Mouse (Mus musculus) heart, postnatal 10 days (tissue): ENCODE measurements around the gene Phpt1. TPM values are rescaled to one million over a fixed set of nuclear protein-coding genes. Genes with fewer than 3 reads are reported as not detected.
"Not testable (repeated sequence)": the region's sequence is repeated elsewhere in the genome, so short reads cannot be mapped to it uniquely, and the experiment has no call there.

ENCODE experiments used
- DNase-seq, 2 experiments: peaks; one replicate each; pipeline ENCODE4 v3.0.0; 2021
- intact Hi-C: fragments of 180-260 bp; cut with DNase I; formaldehyde crosslinking; loops from one replicate; pipeline ENCODE4 v1.15.1; 2025
- total RNA-seq, 2 experiments: library from RNA; stranded (reverse); gene quantifications; 2 replicates each; pipeline ENCODE4 v1.2.3; 2021

Phpt1 gene
- total RNA-seq, 2 experiments from 2014 or later, result 93.8 to 101 TPM

DNA sequence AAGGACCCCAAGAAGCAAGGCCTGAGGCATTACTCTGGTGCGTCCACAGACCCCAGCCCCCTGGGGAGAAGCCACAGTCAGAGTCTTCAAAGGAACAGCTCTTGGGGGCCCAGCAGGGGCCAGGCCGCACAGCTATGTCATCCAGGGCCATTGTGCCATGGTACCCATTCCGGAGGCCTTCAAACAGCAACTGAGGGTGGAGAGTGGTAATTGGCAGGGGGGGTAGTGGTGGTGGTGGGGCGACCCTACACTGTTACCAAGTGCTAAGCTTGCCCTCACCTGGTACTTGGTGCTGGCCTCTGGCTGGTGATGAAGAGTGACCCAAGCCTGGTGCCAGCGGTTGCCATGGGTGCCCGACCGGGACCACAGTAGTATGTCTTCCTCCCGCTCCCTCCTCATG lies 9.3 kb downstream of the Phpt1 start:
- intact Hi-C loops, result no loop called here
- no peak for DNase-seq

DNA sequence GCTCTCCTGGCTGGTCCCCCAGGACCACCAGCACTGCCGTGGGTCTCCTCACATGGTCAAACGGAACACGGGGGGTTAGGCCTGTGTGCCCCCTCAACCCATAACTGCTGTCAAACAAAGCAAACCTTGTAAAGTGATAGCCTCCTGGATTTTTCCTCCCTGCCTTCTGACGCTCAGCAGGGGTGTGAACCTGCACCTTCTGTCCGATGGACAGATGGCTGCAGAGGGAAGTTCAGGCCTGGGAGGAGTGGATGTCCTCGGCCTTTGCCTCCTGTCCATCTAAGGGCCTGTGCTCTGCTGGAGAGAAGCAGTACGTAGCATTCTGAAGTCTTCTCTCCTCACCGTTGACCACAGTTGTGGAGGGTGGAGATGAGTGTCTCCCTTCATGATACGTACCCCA lies 13.1 kb downstream of the Phpt1 start:
- intact Hi-C loops, result no loop called here
- DNase-seq, result no peak

DNA sequence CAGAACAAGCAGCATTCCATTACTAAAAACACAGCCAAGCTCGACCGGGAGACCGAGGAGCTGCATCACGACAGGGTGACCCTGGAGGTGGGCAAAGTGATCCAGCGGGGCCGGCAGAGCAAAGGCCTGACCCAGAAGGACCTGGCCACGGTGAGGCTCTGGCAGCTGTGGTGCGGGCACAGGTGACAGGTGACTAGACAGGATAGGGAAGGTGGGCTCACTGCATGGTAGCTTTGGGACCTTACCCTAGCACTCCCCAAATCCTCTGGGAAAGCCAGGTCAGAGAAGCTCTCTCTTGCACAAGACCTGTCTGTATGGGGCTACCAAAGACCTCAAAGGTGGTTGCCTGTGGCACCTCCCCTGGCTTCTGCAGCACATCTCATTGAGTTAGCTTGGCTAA lies 14.5 kb downstream of the Phpt1 start:
- no peak for DNase-seq
- intact Hi-C loops, result no loop called here

DNA sequence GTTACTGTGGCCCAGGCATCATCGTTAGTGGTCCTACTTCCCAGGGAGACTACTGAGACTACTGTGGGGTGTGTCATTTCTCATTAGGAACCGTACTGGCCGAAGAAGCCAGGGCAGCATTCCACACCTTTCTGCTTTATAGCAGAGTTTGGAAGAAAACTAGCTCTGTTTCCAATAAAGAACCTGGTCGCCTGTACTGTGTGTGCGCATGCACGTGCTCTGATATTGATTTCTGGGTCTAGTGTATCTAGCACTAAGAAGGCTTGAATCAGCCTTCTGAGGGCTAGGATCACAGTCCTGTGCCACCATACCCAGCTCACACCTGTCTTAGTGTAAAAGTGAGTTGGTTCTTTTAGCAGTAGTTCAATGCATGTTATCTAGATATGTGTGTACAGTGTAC lies 16.2 kb downstream of the Phpt1 start:
- DNase-seq, result no peak
- intact Hi-C loops, result loop anchor here (10.0 kb wide), 1 partner anchor 134 kb away; the partner anchor contains the start of genes Abca2 and Fut7

DNA sequence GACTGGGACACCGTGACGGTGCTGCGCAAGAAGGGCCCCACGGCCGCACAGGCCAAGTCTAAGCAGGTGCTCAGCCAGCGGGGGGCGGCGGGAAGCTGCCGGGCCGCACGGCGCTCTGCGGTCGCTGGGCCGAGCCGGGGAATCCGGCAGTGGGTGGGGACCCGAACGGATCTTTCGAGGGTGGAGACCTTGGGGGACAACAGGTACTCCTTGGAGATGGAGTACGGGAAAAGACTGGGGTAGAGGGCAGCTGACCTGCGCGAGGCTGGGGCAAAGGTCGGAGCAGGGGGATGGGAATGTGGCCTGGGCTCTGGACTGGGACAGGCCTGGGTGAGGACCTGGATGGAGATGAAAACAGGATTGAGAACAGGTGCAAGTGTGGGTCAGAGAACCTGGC lies 17.1 kb downstream of the Phpt1 start:
- intact Hi-C loops, result loop anchor here (10.0 kb wide), 1 partner anchor 133 kb away; the partner anchor contains the start of genes Abca2 and Fut7
- DNase-seq, result no peak

DNA sequence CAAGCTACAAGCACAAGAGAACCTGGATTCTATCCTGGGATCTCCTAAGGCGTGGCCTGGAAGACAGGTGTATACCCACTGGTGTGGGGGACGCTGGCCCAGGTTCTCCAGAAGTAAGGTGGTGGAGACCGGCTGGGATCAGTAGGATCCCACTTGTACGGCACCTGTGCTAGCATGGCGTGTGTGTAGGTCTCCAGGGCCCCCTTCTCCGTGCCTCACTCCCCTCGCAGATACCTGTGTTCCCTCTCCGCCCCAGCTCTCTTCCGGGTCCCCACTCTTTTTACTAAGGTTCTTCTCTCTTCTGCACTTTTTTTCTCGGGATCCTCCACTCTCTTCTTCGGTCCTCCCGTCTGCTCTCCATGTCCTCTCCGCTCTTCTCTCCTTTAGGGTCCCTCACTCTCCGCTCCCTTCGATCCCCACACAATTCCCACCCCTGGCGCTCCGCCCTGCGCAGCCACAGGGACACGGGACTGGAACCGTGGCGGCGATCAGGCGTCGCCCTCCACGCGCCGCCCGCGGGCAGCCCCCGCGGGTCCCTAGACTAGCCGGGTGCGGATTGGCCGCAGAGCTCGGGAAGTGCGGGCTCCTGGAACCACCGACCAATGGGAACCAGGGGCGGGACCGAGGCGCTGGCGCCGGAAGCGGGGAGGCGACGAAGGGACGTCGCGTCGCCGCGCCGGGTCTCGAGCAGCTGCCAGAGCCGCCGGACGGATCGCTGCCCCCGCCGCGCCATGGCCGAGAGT lies 17.6 kb downstream of the Phpt1 start, which contains the start of gene Edf1:
Gene Edf1, plus strand, starts transcription at position 627 of the 743 bp plus-strand sequence.
- intact Hi-C loops, result loop anchor here (10.0 kb wide), 1 partner anchor 133 kb away; the partner anchor contains the start of genes Abca2 and Fut7
- peak; percentile 97 for DNase-seq

DNA sequence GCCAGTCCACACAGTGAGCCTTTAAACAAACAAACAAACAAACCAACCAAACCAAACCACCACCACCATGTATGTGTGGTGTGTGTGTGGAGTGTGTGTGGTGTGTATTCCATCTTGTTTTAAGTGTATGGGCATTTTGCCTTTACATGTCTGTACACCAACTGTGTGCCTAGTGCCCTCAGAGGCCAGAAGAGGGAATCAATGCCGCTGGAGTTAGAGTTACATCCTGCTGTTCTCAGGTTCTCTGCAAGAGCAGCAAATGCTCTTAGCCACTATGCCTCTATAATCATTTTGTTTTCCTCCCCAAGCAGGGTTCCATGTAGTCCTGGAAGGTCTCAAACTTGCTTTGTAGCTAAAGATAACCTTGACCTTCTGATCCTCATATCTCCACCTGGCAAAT lies 18.7 kb downstream of the Phpt1 start:
- intact Hi-C loops, result loop anchor here (10.0 kb wide), 1 partner anchor 131 kb away; the partner anchor contains the start of genes Abca2 and Fut7
- DNase-seq, result no peak

DNA sequence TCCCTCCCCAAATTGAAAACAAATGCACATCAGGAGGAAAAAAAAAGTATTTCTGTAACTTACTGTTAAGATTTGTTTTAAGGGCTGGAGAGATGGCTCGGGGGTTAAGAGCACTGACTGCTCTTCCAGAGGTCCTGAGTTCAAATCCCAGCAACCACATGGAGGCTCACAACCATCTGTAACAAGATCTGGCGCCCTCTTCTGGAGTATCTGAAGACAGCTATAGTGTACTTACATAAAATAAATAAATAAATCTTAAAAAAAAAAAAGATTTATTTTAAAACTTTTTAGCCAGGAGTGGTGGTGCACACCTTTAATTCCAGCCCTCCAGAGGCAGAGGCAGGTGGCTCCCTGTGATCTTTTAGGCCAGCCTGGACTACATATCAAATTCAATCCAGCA lies 19.5 kb downstream of the Phpt1 start:
- intact Hi-C loops, result loop anchor here (10.0 kb wide), 1 partner anchor 131 kb away; the partner anchor contains the start of genes Abca2 and Fut7
- not testable (repeated sequence) for DNase-seq

DNA sequence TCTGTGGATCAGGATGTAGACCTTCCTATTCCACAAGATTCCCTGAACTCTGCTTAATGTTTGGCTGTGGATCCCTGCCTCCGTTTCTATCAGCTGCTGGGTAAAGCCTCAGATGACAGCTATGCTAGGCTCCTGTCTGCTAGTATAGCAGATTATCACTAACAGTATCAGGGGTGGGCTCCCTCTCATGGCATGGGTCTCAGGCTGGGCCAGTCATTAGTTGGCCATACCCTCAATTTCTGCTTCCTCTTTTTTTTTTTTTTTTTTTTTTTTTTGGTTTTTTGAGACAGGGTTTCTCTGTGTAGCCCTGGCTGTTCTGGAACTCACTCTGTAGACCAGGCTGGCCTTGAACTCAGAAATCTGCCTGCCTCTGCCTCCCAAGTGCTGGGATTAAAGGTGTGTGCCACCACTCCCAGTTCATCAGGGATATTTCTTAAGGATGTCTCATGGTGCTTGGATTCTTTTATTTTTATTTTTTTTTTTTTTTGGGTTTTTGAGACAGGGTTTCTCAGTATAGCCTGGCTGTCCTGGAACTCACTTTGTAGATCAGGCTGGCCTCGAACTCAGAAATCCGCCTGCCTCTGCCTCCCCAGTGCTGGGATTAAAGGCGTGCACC lies 21.7 kb downstream of the Phpt1 start:
- DNase-seq, result not testable (repeated sequence)
- intact Hi-C loops, result loop anchor here (10.0 kb wide), 1 partner anchor 128 kb away; the partner anchor contains the start of genes Abca2 and Fut7

DNA sequence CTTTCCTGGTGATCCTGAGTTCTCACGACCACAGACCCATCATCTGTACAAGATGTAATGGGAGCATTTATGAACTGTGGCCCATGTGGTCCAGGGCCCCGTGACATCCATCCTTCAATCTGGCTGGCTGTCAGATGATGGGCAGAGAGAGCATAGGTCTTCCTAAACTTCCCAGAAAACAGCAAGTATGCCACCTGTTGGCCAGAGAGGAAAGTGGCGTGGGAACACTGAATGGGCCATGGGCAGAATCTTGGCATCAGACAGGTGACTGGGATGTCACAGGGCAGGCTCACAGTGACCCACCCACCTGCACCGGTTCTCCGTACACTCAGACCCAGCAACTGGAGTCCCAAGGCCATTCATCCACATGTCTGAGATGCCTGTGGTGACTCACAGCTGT lies 23.8 kb downstream of the Phpt1 start:
- intact Hi-C loops, result loop anchor here (10.0 kb wide), 1 partner anchor 126 kb away; the partner anchor contains the start of genes Abca2 and Fut7
- DNase-seq, result peak; percentile 64 to 71

DNA sequence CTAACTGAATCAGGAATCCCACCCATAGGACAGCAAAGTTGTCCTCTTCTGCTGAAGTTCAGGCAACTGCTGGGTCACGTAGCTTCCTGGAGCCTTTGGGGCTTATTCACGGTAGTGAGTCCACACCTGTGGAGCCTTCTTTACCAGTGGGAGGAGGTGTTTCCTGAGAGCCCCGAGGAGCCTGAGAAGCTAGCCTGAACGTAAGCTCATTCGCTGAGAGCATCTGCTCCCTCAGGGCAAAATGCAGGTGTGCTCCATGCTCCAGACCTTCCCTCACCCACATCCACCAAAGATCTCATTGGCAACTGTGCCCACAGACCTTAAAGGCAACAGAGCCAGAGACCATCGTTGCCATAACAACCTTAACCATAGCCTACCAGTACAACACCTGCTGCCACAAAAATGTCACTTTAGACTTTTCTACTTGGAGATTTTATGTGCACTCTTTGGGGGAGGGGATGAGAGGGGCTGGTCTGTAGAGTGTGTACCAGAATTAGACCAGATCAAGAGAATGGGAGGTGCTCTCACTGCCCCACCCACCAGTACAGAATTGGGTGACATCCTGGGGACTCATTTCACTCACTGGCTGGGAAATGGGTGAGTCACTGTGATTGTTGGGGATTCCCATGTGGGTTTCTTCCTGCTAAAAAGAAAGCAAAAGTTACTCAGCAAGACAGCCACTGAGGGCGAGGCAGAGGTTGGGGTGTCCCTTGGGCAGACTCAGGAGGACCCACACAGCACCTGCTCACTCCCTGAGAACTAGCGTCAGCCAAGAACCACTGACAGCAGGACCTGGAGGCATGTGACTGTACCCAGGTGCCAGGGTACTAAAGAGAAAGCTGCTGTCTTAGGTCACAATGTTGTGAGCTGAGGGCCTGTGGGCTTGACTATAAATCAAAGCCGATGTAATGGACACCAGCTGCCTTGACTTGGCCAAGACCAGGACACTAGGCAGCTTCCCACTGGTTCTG lies 25.7 kb downstream of the Phpt1 start:
- DNase-seq, result no peak
- intact Hi-C loops, result no loop called here

DNA sequence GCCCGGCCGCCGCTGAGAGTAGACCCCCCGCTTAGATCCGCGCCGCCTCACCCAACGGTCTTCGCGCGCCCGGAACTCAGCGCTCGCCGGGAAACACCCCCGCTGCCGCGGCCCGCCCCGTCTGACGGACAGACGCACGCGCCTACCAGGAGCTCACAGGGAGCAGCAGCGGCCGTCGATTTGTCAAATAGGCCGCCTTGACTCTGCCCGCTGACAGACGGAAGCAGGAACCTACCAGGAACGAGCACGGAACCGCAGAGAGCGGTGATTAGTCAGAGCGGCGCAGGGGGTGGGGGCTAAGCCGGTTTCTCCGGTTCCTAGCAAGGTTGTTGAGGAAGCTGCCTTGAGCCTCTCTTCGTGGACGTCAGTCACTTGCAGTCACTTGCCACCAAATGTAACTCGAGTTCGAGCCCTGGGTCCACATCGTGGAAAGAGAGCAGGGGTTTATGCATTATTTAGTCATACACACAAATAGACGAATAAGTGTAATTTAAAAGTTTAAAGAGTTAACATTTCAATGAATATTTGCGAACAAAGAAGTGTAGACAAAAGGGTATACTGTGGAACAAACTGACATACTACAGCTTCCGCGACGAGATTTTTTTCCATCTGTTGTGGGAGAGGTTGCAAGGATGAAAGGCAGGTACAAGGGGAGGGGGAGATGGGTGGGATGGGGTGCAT lies 28.1 kb downstream of the Phpt1 start, which contains the start of gene Traf2:
Gene Traf2, minus strand, starts transcription at position 130 of the 681 bp plus-strand sequence.
- peak; percentile 99 to 100 for DNase-seq
- intact Hi-C loops, result no loop called here

DNA sequence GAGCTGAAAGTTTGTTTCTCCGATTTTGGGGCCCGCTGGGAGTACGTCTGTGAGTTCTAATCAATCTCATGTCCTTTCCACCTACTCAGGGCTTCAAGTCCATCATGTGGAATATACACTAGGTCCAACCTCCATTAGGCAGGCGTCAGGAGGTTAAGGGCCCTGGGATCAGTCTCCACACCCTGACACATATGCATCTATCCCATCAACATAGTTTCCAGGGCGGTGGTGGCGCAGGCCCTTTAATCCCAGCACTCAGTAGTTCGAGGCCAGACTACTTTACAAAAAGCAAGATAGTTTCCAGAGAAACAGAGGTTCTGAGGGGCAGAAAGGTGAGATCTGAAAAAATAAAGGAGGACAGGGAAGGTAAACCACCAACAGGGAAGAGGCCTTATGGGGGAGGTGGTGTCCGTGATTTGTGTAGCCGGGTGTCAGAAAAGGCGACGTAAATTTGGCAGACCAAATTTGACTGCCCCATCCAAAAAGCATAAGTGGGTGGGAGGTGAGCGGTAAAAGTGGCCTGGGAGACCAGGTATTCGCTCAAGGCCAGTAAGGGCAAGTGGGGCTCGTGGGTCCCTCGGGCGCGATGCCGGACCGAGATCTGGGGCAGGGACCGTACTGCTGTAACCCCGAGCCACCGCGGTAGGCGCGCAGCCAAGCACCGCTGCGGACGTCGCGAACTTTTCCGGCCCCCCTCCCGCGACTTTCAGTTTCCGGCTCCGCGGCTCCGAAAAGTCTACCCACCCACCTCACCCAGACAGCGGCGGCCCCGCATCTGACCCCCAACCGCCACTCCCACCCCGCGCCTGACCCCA lies 28.8 kb downstream of the Phpt1 start:
- intact Hi-C loops, result no loop called here
- peak in 1 of 2 experiments; percentile 88 for DNase-seq

DNA sequence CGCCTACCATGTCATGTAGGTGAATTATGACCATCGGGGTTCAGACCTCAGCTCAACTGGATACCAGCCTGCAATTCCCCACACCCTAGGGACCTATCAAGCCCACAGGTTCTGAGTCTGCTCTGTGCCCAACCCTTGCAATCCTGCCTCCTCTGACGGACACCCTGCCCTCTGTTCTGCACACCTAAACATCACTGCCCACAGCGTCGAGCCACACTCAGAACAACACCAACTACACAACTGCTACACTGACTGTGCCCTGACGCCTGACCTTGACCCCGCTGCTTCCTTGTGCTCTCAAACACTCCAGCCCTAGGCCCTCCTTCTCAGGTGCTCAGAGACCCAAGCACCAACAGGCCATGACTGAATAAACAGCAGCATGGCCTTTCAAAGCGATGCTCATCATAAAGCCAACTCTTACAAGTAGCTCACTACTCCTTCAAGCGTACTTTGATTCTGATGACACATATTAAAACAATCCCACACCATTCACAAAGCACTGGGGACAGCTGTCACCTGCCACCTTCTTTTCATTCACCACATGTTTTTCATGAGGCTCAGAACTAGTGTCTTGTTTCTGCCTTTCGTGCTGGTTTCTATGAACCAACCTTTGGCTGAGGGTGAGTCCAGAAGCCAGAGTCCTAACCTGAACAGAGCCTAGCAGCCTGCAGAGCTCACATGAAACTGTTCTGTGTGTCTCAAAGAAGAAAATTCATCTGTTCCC lies 33.2 kb downstream of the Phpt1 start:
- no peak for DNase-seq

DNA sequence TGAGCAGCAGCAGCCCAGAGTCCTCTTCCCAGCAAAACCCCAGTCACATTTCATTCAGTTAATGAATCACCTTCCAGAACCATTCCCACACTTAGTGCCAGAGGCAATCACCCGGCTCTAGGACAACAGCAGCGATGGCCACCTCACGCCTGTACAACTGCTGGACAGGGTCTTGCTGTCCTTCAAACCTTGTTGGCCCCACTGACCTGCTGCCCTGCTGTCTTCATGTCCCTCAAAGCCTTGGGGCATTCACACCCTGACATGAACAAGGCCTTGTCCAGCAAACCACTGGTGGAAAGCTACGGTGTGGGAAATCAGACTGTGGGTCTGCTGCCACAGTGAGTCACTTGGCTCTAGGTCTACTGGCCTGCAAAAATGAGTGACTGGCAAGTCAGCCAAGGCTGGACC lies 34.5 kb downstream of the Phpt1 start:
- intact Hi-C loops, result no loop called here
- no peak for DNase-seq

More for the DNA sequence above, 33.2 kb downstream of the Phpt1 start:
- intact Hi-C loops, result no loop called here

DNA sequence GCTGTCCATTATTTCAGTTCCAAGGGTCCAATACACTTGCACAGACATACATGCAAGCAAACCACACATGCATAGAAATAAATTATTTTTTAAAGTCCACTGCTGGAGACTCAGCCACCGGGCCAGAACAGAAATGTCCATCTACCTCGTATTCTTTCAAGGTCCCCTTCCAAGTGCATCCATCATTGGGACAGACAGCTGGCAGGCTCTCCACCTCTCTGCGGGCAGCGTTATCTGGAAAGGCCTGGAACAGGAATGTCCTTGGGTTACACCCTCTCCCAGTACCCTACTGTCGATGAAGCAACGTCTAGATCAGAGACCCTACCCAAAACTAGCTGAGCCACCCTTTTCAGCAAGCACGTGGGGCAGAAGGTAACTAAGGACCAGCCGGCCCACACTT lies 38.5 kb downstream of the Phpt1 start:
- peak in 1 of 2 experiments; percentile 44 for DNase-seq
- intact Hi-C loops, result no loop called here

DNA sequence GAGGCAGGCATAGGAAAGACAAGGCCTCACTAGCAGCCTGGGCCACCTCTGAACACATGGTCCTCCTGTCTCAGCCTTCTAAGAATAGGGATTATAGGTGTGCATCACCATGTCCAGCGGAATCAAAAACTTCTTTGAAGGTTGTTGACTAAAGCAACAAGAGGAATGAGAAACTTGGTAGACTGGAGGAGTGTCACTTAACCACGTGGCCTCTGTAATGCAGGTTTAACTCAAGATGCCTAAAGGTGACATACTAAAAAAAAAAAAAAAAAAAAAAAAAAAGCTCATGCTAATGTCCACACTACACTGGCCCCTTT lies 40.2 kb downstream of the Phpt1 start:
- intact Hi-C loops, result no loop called here
- no peak for DNase-seq

DNA sequence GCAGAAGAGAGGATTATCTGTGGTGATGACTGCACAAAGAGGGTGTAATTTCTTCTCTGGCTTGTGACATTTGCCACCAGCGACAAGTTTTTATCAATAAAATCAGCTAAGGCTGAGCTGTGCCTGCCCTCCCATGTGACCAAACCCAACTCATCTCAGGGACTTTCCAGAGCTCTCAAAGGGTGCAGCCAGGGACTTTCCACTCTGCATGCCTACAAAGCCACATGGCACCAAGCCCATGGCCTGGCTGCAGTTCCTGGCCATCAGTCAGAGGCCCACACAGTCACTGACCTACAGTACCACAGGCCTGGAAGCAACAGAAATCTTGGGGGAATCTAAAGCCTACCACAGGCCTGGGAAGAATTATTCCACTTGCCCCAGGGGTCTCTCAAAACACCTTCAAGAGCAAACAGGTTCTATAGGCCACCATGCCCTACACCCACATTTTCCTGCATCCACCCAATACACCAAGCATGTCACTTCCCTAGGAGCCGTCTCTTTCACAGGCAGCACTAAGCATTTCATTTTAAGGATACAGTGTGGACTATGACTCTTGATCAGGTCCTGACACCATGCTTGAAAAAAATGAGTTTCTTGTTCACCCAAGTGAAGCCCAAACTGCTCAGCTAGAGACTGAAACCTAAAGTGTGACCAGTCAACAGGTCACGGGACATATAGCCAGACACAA lies 40.7 kb downstream of the Phpt1 start:
- intact Hi-C loops, result no loop called here
- peak; percentile 91 for DNase-seq
